Mouse (Mus musculus) kidney, embryonic 16.5 days (tissue): ENCODE data around the gene Cd36. TPM values are rescaled to one million over a fixed set of nuclear protein-coding genes. Genes with fewer than 3 reads are reported as not detected.

Source experiments
- ATAC-seq: fragments of 200-750 bp; cut with Nextera tagmentation; 2 replicates; pipeline ENCODE4 v1.8.0; 2017; ENCODE audit warnings: moderate TSS enrichment; ENCODE audit not compliant: low FRiP score, low TSS enrichment
- H3K27ac ChIP-seq: fragments of 300-500 bp; sonication (generic); 2 replicates; pipeline ENCODE4 v1.5.1; 2014; ENCODE audit warnings: low read length
- H3K27me3 ChIP-seq: fragments of 300-500 bp; sonication (generic); 2 replicates; pipeline ENCODE4 v1.6.1; 2014; ENCODE audit warnings: low read length, control low read depth, mixed read lengths; ENCODE audit not compliant: insufficient read depth
- H3K36me3 ChIP-seq: fragments of 300-500 bp; sonication (generic); 2 replicates; pipeline ENCODE4 v1.6.1; 2014; ENCODE audit warnings: low read length, control low read depth, mixed read lengths; ENCODE audit not compliant: insufficient read depth
- H3K4me1 ChIP-seq: fragments of 300-500 bp; sonication (generic); 2 replicates; pipeline ENCODE4 v1.6.1; 2014; ENCODE audit warnings: low read length, control low read depth, mixed read lengths; ENCODE audit not compliant: insufficient read depth
- H3K4me2 ChIP-seq: fragments of 300-500 bp; sonication (generic); replicated peaks from 2 replicates; pipeline ENCODE4 v1.6.1; 2014; ENCODE audit warnings: low read depth, low read length
- H3K4me3 ChIP-seq: fragments of 300-500 bp; sonication (generic); 2 replicates; pipeline ENCODE4 v1.5.1; 2014; ENCODE audit warnings: mild to moderate bottlenecking, low read length
- H3K9ac ChIP-seq: fragments of 300-500 bp; sonication (generic); replicated peaks from 2 replicates; pipeline ENCODE4 v1.6.1; 2014; ENCODE audit warnings: low read length
- H3K9me3 ChIP-seq: fragments of 300-500 bp; sonication (generic); 2 replicates; pipeline ENCODE4 v1.6.1; 2016; ENCODE audit warnings: low read length, control low read depth
- WGBS: fragments of 180-500 bp; shearing (Covaris S2); extraction: QIAGEN DNeasy Blood & Tissue Kit; methylation state at CpG from one replicate; pipeline ENCODE4 v1.1.7; 2014; 5-methylcytosine and 5-hydroxymethylcytosine counted together
- polyA plus RNA-seq: library from polyadenylated mRNA; unstranded; fragments of >200 nt; fragmentation: Nextera tagmentation; extraction: Ambion mirVana; gene quantifications from 2 replicates; pipeline ENCODE4 v1.2.1, GENCODE M21; 2015

Gene Cd36
- polyA plus RNA-seq, 1 experiment from 2014 or later, result 12.7 TPM

- H3K4me3 ChIP-seq, result no peak overlapping the region
- H3K9me3 ChIP-seq, result no peaks in the 10 kb centered on the region
- H3K4me2 ChIP-seq, result no peak overlapping the region
- 91% methylated on average over 1 of the region's 1 CpGs for WGBS
- ATAC-seq, result no peak
- no peaks in the 10 kb centered on the region for H3K27me3 ChIP-seq
- no peak overlapping the region for H3K27ac ChIP-seq
- no peaks in the 10 kb centered on the region for H3K36me3 ChIP-seq
- no peak overlapping the region for H3K9ac ChIP-seq
- H3K4me1 ChIP-seq, result no peaks in the 10 kb centered on the region; the same call in 1 of the 2 replicates
These were observed 40.3 kb downstream of the Cd36 start for GRCm38 (mm10) chr5:17848267-17848666.

DNA sequence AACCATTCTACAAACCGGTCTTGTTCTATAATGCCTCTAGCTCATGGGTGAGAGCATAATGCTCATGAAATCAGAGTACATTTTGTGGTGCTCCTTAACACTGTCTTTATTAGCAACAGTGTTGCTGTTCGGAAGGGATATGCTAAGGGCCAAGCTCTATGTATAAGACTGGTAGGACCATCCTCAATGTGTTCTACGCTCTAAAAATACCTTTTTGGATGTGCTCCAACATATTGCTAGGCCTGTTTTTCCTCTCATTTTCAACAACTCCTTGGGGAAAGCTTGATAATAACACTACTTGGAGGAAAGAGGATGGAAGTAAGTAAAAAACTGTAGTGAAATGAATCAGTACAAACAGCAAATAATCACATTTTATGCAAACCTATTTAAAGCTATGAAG lies 44.7 kb downstream of the Cd36 start:
- ATAC-seq, result no peak
- H3K4me1 ChIP-seq, result no peaks in the 10 kb centered on the region; the same call in 1 of the 2 replicates
- H3K4me3 ChIP-seq, result no peak overlapping the region
- no peak overlapping the region for H3K9ac ChIP-seq
- 53% methylated on average over 3 of the region's 3 CpGs for WGBS
- H3K4me2 ChIP-seq, result no peak overlapping the region
- H3K27ac ChIP-seq, result 0 out of 2 replicates have a peak overlapping the region, but pooled peaks have one; percentile 44
- H3K36me3 ChIP-seq, result no peaks in the 10 kb centered on the region
- H3K27me3 ChIP-seq, result no peaks in the 10 kb centered on the region
- H3K9me3 ChIP-seq, result no peaks in the 10 kb centered on the region

- Histone ChIP-seq H3K4me2 (no peak overlapping the region), H3K4me3 (no peak overlapping the region), H3K27ac (no peak overlapping the region), H3K4me1 (no peaks in the 10 kb centered on the region; the same call in 1 of the 2 replicates), H3K27me3 (no peaks in the 10 kb centered on the region), H3K9me3 (no peaks in the 10 kb centered on the region), H3K36me3 (no peaks in the 10 kb centered on the region), H3K9ac (no peak overlapping the region)
- ATAC-seq, result no peak
- WGBS, result 39% methylated on average over 5 of the region's 5 CpGs
These were observed 45.3 kb downstream of the Cd36 start for GRCm38 (mm10) chr5:17843316-17843715.

GRCm38 (mm10) chr5:17842111-17842729 lies 46.4 kb downstream of the Cd36 start:
- H3K9me3 ChIP-seq, result no peaks in the 10 kb centered on the region
- no peaks in the 10 kb centered on the region; the same call in 1 of the 2 replicates for H3K4me1 ChIP-seq
- 88% methylated on average over 7 of the region's 7 CpGs for WGBS
- ATAC-seq, result no peak
- H3K4me2 ChIP-seq, result no peak overlapping the region
- H3K36me3 ChIP-seq, result no peaks in the 10 kb centered on the region
- no peak overlapping the region for H3K9ac ChIP-seq
- H3K27ac ChIP-seq, result no peak overlapping the region
- no peaks in the 10 kb centered on the region for H3K27me3 ChIP-seq
- no peak overlapping the region for H3K4me3 ChIP-seq

DNA sequence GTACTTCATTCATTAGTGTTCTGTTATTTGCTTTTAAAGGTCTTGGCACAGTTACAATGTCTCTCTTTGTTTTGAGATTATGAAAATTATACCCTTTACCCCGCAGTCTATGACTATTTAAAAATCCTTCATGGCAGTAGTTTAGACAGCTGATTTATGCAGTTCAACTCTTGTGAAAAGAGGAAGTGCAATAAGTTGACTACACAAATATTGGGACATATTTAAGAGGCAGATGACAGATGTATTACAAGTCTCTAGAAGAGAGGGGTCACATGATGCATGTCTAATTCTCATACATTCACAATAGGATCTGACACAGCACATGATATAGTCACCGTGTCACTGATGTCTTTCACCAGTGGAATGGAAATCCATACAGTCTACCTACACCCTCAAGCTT lies 49.1 kb downstream of the Cd36 start:
- Histone ChIP-seq H3K36me3 (no peaks in the 10 kb centered on the region), H3K9ac (no peak overlapping the region), H3K4me2 (no peak overlapping the region), H3K4me1 (no peaks in the 10 kb centered on the region; the same call in 1 of the 2 replicates), H3K27me3 (no peaks in the 10 kb centered on the region), H3K9me3 (no peaks in the 10 kb centered on the region), H3K4me3 (no peak overlapping the region), H3K27ac (no peak overlapping the region)
- WGBS, result 68% methylated on average over 2 of the region's 2 CpGs
- no peak for ATAC-seq

- WGBS, result 66% methylated on average over 4 of the region's 4 CpGs
- Histone ChIP-seq H3K36me3 (no peaks in the 10 kb centered on the region), H3K27ac (0 out of 2 replicates have a peak overlapping the region, but pooled peaks have one; percentile 65), H3K4me2 (no peak overlapping the region), H3K4me3 (no peak overlapping the region), H3K4me1 (no peaks in the 10 kb centered on the region), H3K9me3 (no peaks in the 10 kb centered on the region; the same call in 1 of the 2 replicates), H3K9ac (no peak overlapping the region), H3K27me3 (no peaks in the 10 kb centered on the region)
- no peak for ATAC-seq
These were observed 52.2 kb downstream of the Cd36 start for GRCm38 (mm10) chr5:17836408-17836807.

- Histone ChIP-seq H3K27ac (no peak overlapping the region; the same call in 1 of the 2 replicates), H3K4me2 (no peak overlapping the region), H3K36me3 (no peaks in the 10 kb centered on the region), H3K4me3 (no peak overlapping the region), H3K9ac (no peak overlapping the region), H3K4me1 (no peaks in the 10 kb centered on the region), H3K27me3 (no peaks in the 10 kb centered on the region), H3K9me3 (no peaks in the 10 kb centered on the region; the same call in 1 of the 2 replicates)
- whole genome bisulfite sequencing, result 24% methylated on average over 4 of the region's 4 CpGs
- no peak for ATAC-seq
These were observed 53.1 kb downstream of the Cd36 start for GRCm38 (mm10) chr5:17835302-17836097.

GRCm38 (mm10) chr5:17833797-17834196 lies 54.8 kb downstream of the Cd36 start:
- Histone ChIP-seq H3K9me3 (no peaks in the 10 kb centered on the region; the same call in 1 of the 2 replicates), H3K4me2 (no peak overlapping the region), H3K27ac (no peak overlapping the region), H3K4me1 (no peaks in the 10 kb centered on the region), H3K9ac (no peak overlapping the region), H3K4me3 (no peak overlapping the region), H3K27me3 (no peaks in the 10 kb centered on the region), H3K36me3 (no peaks in the 10 kb centered on the region)
- no peak for ATAC-seq
- 98% methylated on average over 1 of the region's 1 CpGs for WGBS

- no peak overlapping the region for H3K4me3 ChIP-seq
- no peak overlapping the region for H3K27ac ChIP-seq
These were observed 58.1 kb downstream of the Cd36 start for GRCm38 (mm10) chr5:17830536-17830935.

More at GRCm38 (mm10) chr5:17830536-17830935, 58.1 kb downstream of the Cd36 start:
- no peaks in the 10 kb centered on the region; the same call in 1 of the 2 replicates for H3K9me3 ChIP-seq
- no peaks in the 10 kb centered on the region for H3K27me3 ChIP-seq
- H3K4me2 ChIP-seq, result no peak overlapping the region
- WGBS, result 59% methylated on average over 2 of the region's 2 CpGs
- ATAC-seq, result no peak
- no peaks in the 10 kb centered on the region for H3K36me3 ChIP-seq
- no peak overlapping the region for H3K9ac ChIP-seq
- no peaks in the 10 kb centered on the region for H3K4me1 ChIP-seq
